Mouse (Mus musculus) heart, embryonic 13.5 days (tissue): ENCODE results near the gene Dand5. TPM values are rescaled to one million over a fixed set of nuclear protein-coding genes. Genes with fewer than 3 reads are reported as not detected.

Experiments used
- ATAC-seq: fragments of 200-750 bp; cut with Nextera tagmentation; 2 replicates; pipeline ENCODE4 v1.8.0; 2017; ENCODE audit warnings: moderate TSS enrichment; ENCODE audit not compliant: insufficient number of reproducible peaks, low FRiP score, low TSS enrichment; ENCODE audit errors: extremely low read depth
- H3K27ac ChIP-seq: fragments of 300-500 bp; sonication (generic); replicated peaks from 2 replicates; pipeline ENCODE4 v1.5.1; 2015; ENCODE audit warnings: moderate library complexity, mild to moderate bottlenecking, inconsistent platforms
- H3K27me3 ChIP-seq: fragments of 300-500 bp; sonication (generic); replicated peaks from 2 replicates; pipeline ENCODE4 v1.6.1; 2015; ENCODE audit warnings: mild to moderate bottlenecking, inconsistent platforms
- H3K36me3 ChIP-seq: fragments of 300-500 bp; sonication (generic); 2 replicates; pipeline ENCODE4 v1.6.1; 2015; ENCODE audit warnings: mild to moderate bottlenecking, inconsistent platforms
- H3K4me1 ChIP-seq: fragments of 300-500 bp; sonication (generic); 2 replicates; pipeline ENCODE4 v1.6.1; 2015; ENCODE audit warnings: inconsistent platforms
- H3K4me2 ChIP-seq: fragments of 300-500 bp; sonication (generic); 2 replicates; pipeline ENCODE4 v1.6.1; 2015; ENCODE audit warnings: inconsistent platforms, mild to moderate bottlenecking, moderate library complexity
- H3K4me3 ChIP-seq: fragments of 300-500 bp; sonication (generic); 2 replicates; pipeline ENCODE4 v1.5.1; 2015; ENCODE audit warnings: moderate library complexity, mild to moderate bottlenecking, inconsistent platforms
- H3K9ac ChIP-seq: fragments of 300-500 bp; sonication (generic); 2 replicates; pipeline ENCODE4 v1.6.1; 2015; ENCODE audit warnings: inconsistent platforms, mild to moderate bottlenecking, moderate library complexity
- H3K9me3 ChIP-seq: fragments of 300-500 bp; sonication (generic); 2 replicates; pipeline ENCODE4 v1.6.1; 2016; ENCODE audit warnings: inconsistent platforms
- WGBS: fragments of 180-500 bp; shearing (Covaris S2); methylation state at CpG from one replicate; pipeline ENCODE4 v1.1.7; 2015; ENCODE audit warnings: mixed read lengths; 5-methylcytosine and 5-hydroxymethylcytosine counted together
- polyA plus RNA-seq: library from polyadenylated mRNA; unstranded; fragments of >200 nt; fragmentation: Nextera tagmentation; extraction: Ambion mirVana; gene quantifications from 2 replicates; pipeline ENCODE4 v1.2.1, GENCODE M21; 2015

Gene Dand5
- polyA plus RNA-seq, 1 experiment from 2014 or later: 6.3 TPM

GRCm38 (mm10) chr8:84797971-84798370 lies 24.7 kb downstream of the Dand5 start:
- no peak for ATAC-seq
- Histone ChIP-seq H3K36me3 (peaks cover 8% of the 10 kb centered on the region), H3K4me3 (peak overlapping the region; percentile 87), H3K27ac (no peak overlapping the region), H3K9me3 (no peaks in the 10 kb centered on the region), H3K4me2 (peak overlapping the region; percentile 87), H3K27me3 (peaks cover 86% of the 10 kb centered on the region), H3K4me1 (peaks cover 49% of the 10 kb centered on the region), H3K9ac (peak overlapping the region; percentile 98)
- WGBS: 72% methylated on average over 6 of the region's 6 CpGs

DNA sequence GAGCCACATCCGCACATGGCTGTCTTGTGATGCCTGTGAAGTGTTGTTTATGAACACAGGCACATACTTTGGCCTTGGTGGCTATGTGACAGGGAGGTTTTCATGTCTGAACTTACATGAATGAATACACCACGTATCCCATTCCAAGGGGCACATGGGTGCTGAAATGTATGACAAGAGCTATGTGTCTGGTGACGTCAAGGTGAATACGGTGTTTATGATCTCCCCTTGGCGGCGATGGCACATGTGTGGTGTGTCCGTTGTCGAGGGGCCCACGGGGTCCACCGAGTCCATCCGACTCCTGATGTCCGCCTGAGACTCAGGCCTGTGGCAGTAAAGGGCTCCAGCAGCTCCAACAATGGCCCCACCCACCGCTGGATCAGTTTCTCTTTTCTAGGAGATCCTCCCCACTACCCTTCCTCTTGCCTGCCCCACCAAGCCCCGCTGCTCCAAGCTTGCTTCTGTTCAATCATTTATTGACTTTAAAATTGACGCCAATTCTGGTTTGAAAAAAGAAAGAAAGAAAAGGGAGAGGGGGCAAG lies 25.3 kb downstream of the Dand5 start:
- H3K9me3 ChIP-seq: no peaks in the 10 kb centered on the region
- no peak overlapping the region for H3K9ac ChIP-seq
- H3K4me1 ChIP-seq: peaks cover 56% of the 10 kb centered on the region
- H3K4me2 ChIP-seq: 0 out of 2 replicates have a peak overlapping the region, but pooled peaks have one; percentile 87
- peaks cover 8% of the 10 kb centered on the region for H3K36me3 ChIP-seq
- no peak for ATAC-seq
- H3K27me3 ChIP-seq: peaks cover 86% of the 10 kb centered on the region
- no peak overlapping the region for H3K27ac ChIP-seq
- 79% methylated on average over 15 of the region's 15 CpGs for WGBS
- H3K4me3 ChIP-seq: no peak overlapping the region

GRCm38 (mm10) chr8:84794486-84794885 lies 28.1 kb downstream of the Dand5 start:
- WGBS: 59% methylated on average over 7 of the region's 7 CpGs
- ATAC-seq: no peak

DNA sequence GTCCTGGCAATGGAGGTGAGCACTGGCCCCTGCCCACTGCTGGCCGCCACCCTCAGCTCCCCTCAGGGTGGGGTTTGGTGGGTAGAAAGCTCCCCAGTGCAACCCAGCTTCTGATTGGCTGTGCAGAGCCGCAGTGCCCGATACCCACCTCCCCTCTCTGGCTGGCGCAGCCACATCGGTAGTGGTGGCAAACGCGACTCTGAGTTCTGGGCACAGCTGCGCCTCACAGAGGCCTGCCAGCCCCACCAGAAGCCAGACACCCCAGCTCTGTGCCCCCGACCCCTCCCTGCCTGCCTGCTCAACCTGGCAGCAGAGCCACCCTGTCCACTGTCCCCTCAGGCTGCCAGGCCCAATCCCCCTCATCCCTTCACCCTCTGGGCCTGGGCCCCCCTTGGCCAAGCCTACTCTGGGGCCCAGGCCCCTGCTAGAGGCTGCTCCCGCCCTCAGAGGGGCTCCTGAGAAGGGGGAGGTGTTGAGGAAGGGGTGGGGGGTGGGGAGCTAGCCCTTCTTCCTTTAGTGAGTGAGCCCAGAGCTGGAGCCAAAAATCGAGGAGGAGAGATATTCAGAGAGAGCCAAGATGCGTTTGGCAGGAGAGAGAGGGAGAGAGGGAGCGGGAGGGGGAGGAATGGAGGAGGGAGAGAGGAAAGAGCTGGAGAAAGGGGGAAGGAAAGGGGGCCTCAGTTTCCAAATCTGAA lies 28.7 kb downstream of the Dand5 start:
- ATAC-seq: no peak
- Histone ChIP-seq H3K9ac (peak overlapping the region; percentile 54), H3K4me3 (peak overlapping the region; percentile 9; the same call in 1 of the 2 replicates), H3K27ac (peak overlapping the region; percentile 78), H3K36me3 (peaks cover 8% of the 10 kb centered on the region), H3K27me3 (peaks cover 98% of the 10 kb centered on the region), H3K9me3 (no peaks in the 10 kb centered on the region), H3K4me2 (peak overlapping the region; percentile 47), H3K4me1 (peaks cover 68% of the 10 kb centered on the region)
- 48% methylated on average over 13 of the region's 13 CpGs for WGBS

More at GRCm38 (mm10) chr8:84794486-84794885, 28.1 kb downstream of the Dand5 start:
- H3K4me1 ChIP-seq: peaks cover 65% of the 10 kb centered on the region
- H3K9me3 ChIP-seq: no peaks in the 10 kb centered on the region
- H3K4me2 ChIP-seq: peak overlapping the region; percentile 22
- peaks cover 8% of the 10 kb centered on the region for H3K36me3 ChIP-seq
- H3K27ac ChIP-seq: peak overlapping the region; percentile 78
- H3K27me3 ChIP-seq: peaks cover 94% of the 10 kb centered on the region
- no peak overlapping the region for H3K4me3 ChIP-seq
- H3K9ac ChIP-seq: peak overlapping the region; percentile 54

DNA sequence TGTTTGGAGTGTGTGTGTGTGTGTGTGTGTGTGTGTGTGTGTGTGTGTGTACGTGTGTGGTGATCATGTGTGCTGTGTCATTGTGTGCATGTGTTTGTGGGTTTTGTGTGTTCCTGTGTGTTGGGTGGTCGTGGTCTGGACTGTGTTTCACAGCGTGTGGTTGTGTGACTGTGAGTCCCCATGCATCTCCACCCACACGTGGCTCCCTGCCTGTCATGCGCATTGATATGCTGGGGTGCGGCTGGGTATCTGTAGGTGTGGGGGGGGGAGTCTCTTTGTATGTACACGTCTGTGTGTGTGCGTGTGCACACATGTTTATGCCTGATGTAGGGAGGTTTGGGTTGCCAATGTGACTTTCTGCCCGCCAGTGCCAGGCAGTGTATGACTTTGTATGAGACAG lies 29.5 kb downstream of the Dand5 start:
- no peak for ATAC-seq
- Histone ChIP-seq H3K9ac (no peak overlapping the region), H3K27ac (no peak overlapping the region), H3K4me1 (peaks cover 68% of the 10 kb centered on the region), H3K4me3 (no peak overlapping the region), H3K27me3 (peaks cover 98% of the 10 kb centered on the region), H3K36me3 (peaks cover 8% of the 10 kb centered on the region), H3K4me2 (no peak overlapping the region), H3K9me3 (no peaks in the 10 kb centered on the region)
- WGBS: 79% methylated on average over 9 of the region's 9 CpGs

- peaks cover 8% of the 10 kb centered on the region for H3K36me3 ChIP-seq
- no peak for ATAC-seq
- 67% methylated on average over 12 of the region's 12 CpGs for WGBS
- H3K27ac ChIP-seq: no peak overlapping the region
- peaks cover 66% of the 10 kb centered on the region for H3K4me1 ChIP-seq
- H3K4me3 ChIP-seq: no peak overlapping the region
- H3K4me2 ChIP-seq: no peak overlapping the region
- no peak overlapping the region; the same call in 1 of the 2 replicates for H3K9ac ChIP-seq
- H3K9me3 ChIP-seq: no peaks in the 10 kb centered on the region
- peaks cover 98% of the 10 kb centered on the region for H3K27me3 ChIP-seq
Observed at GRCm38 (mm10) chr8:84792429-84792947, 30.1 kb downstream of the Dand5 start.

GRCm38 (mm10) chr8:84790537-84790936 lies 32.1 kb downstream of the Dand5 start:
- H3K4me3 ChIP-seq: no peak overlapping the region
- H3K36me3 ChIP-seq: no peaks in the 10 kb centered on the region
- peaks cover 84% of the 10 kb centered on the region for H3K4me1 ChIP-seq
- no peak overlapping the region for H3K4me2 ChIP-seq
- no peak overlapping the region for H3K27ac ChIP-seq
- no peaks in the 10 kb centered on the region for H3K9me3 ChIP-seq
- peaks cover 98% of the 10 kb centered on the region for H3K27me3 ChIP-seq
- 64% methylated on average over 2 of the region's 2 CpGs for WGBS
- peak overlapping the region; percentile 21; the same call in 1 of the 2 replicates for H3K9ac ChIP-seq
- ATAC-seq: no peak

GRCm38 (mm10) chr8:84789855-84790486 lies 32.7 kb downstream of the Dand5 start:
- Histone ChIP-seq H3K9me3 (no peaks in the 10 kb centered on the region), H3K4me3 (no peak overlapping the region), H3K9ac (0 out of 2 replicates have a peak overlapping the region, but pooled peaks have one; percentile 24), H3K4me1 (peaks cover 86% of the 10 kb centered on the region), H3K36me3 (no peaks in the 10 kb centered on the region), H3K27ac (no peak overlapping the region), H3K27me3 (peaks cover 98% of the 10 kb centered on the region), H3K4me2 (no peak overlapping the region)
- no peak for ATAC-seq
- 71% methylated on average over 7 of the region's 9 CpGs for WGBS

- WGBS: 64% methylated on average over 5 of the region's 5 CpGs
- H3K27me3 ChIP-seq: peaks cover 98% of the 10 kb centered on the region
- no peak overlapping the region; the same call in 1 of the 2 replicates for H3K27ac ChIP-seq
- peak overlapping the region; percentile 24; the same call in 1 of the 2 replicates for H3K9ac ChIP-seq
- H3K4me3 ChIP-seq: no peak overlapping the region
- H3K9me3 ChIP-seq: no peaks in the 10 kb centered on the region
- no peaks in the 10 kb centered on the region for H3K36me3 ChIP-seq
- H3K4me1 ChIP-seq: peaks cover 86% of the 10 kb centered on the region
- no peak overlapping the region for H3K4me2 ChIP-seq
- no peak for ATAC-seq
Observed at GRCm38 (mm10) chr8:84789345-84789744, 33.3 kb downstream of the Dand5 start.

GRCm38 (mm10) chr8:84788896-84789295 lies 33.7 kb downstream of the Dand5 start:
- WGBS: 32% methylated on average over 11 of the region's 11 CpGs
- Histone ChIP-seq H3K4me3 (peak overlapping the region; percentile 1; the same call in 1 of the 2 replicates), H3K27ac (no peak overlapping the region), H3K4me1 (peaks cover 85% of the 10 kb centered on the region), H3K4me2 (no peak overlapping the region), H3K9ac (peak overlapping the region; percentile 44; the same call in 1 of the 2 replicates), H3K27me3 (peaks cover 98% of the 10 kb centered on the region), H3K9me3 (no peaks in the 10 kb centered on the region), H3K36me3 (no peaks in the 10 kb centered on the region)
- no peak for ATAC-seq
